Mouse (Mus musculus) stomach, postnatal 0 days (tissue): ENCODE data around the gene Gm21788. TPM values are rescaled to one million over a fixed set of nuclear protein-coding genes. Genes with fewer than 3 reads are reported as not detected.
"Not testable (repeated sequence)": the region's sequence is repeated elsewhere in the genome, so short reads cannot be mapped to it uniquely, and the experiment has no call there.

Experiments used
- ATAC-seq: fragments of 200-750 bp; cut with Nextera tagmentation; 2 replicates; pipeline ENCODE4 v1.8.0; 2017; ENCODE audit not compliant: low FRiP score, low TSS enrichment
- DNase-seq: peaks from one replicate; pipeline ENCODE4 v3.0.0-alpha.2; 2016; ENCODE audit warnings: low spot score
- H3K27ac ChIP-seq: fragments of 300-500 bp; sonication (generic); replicated peaks from 2 replicates; pipeline ENCODE4 v1.5.1; 2014; ENCODE audit warnings: mild to moderate bottlenecking, control low read depth
- H3K27me3 ChIP-seq: fragments of 300-500 bp; sonication (generic); 2 replicates; pipeline ENCODE4 v1.6.1; 2014; ENCODE audit warnings: low read length; ENCODE audit not compliant: control insufficient read depth, insufficient read depth
- H3K36me3 ChIP-seq: fragments of 300-500 bp; sonication (generic); 2 replicates; pipeline ENCODE4 v1.6.1; 2014; ENCODE audit warnings: low read length, mixed read lengths; ENCODE audit not compliant: control insufficient read depth, insufficient read depth
- H3K4me1 ChIP-seq: fragments of 300-500 bp; sonication (generic); replicated peaks from 2 replicates; pipeline ENCODE4 v1.6.1; 2014; ENCODE audit warnings: antibody characterized with exemption; ENCODE audit not compliant: control insufficient read depth, insufficient read depth
- H3K4me2 ChIP-seq: fragments of 300-500 bp; sonication (generic); replicated peaks from 2 replicates; pipeline ENCODE4 v1.6.1; 2014; ENCODE audit warnings: low read depth, mild to moderate bottlenecking, control low read depth, moderate library complexity
- H3K4me3 ChIP-seq: fragments of 300-500 bp; sonication (generic); 2 replicates; pipeline ENCODE4 v1.5.1; 2014; ENCODE audit warnings: low read depth, low read length, control low read depth
- H3K9ac ChIP-seq: fragments of 300-500 bp; sonication (generic); 2 replicates; pipeline ENCODE4 v1.6.1; 2014; ENCODE audit warnings: mild to moderate bottlenecking, low read length, control low read depth, mixed read lengths
- H3K9me3 ChIP-seq: fragments of 300-500 bp; sonication (generic); 2 replicates; pipeline ENCODE4 v1.6.1; 2016; ENCODE audit warnings: low read length; ENCODE audit not compliant: control insufficient read depth
- WGBS: fragments of 180-500 bp; shearing (Covaris S2); extraction: QIAGEN DNeasy Blood & Tissue Kit; methylation state at CpG from one replicate; pipeline ENCODE4 v1.1.7; 2014; 5-methylcytosine and 5-hydroxymethylcytosine counted together
- polyA plus RNA-seq: library from polyadenylated mRNA; unstranded; fragments of >200 nt; fragmentation: Nextera tagmentation; extraction: Ambion mirVana; gene quantifications from 2 replicates; pipeline ENCODE4 v1.2.1, GENCODE M21; 2015

The Gm21788 gene
- not detected in 2 replicates for polyA plus RNA-seq

GRCm38 (mm10) chrY:7404710-7405109, at the start of gene Gm21788:
Gm21788 (plus strand) TSS chrY:7405010.
- WGBS = no CpG with 5 or more reads among the region's 3 CpGs
- DNase-seq, H3K9me3 ChIP-seq, H3K36me3 ChIP-seq, H3K9ac ChIP-seq, ATAC-seq, H3K27me3 ChIP-seq, H3K27ac ChIP-seq, H3K4me1 ChIP-seq, H3K4me2 ChIP-seq, H3K4me3 ChIP-seq: not testable (repeated sequence)

Other genes with a start within 250 kb of the Gm21788 start
- gene Gm21244, start 235.7 kb upstream of the Gm21788 start, polyA plus RNA-seq = not detected in 2 replicates
- gene Gm28998, start 151.2 kb upstream of the Gm21788 start, polyA plus RNA-seq = not detected in 2 replicates
- not detected in 2 replicates for gene Gm20826, start 233.5 kb downstream of the Gm21788 start, polyA plus RNA-seq